Mouse (Mus musculus): ENCODE results near the gene Pan3. TPM values are rescaled to one million over a fixed set of nuclear protein-coding genes. Genes with fewer than 3 reads are reported as not detected.

The Pan3 gene
- total and polyA plus RNA-seq, 3 experiments = 20.0 to 30.5 (median 27.3) TPM

- peaks cover 21% of the 10 kb centered on the region for H3K36me3 ChIP-seq (ENCODE audit: control insufficient read depth, insufficient read depth, low read length)
- no peak for DNase-seq
- H3K4me1 ChIP-seq (ENCODE audit: control insufficient read depth, insufficient read depth, low read length) = peaks cover 19% of the 10 kb centered on the region
- TF ChIP-seq CTCF (IDR thresholded peaks at IDR 0.05) = no peak
- H3K27ac ChIP-seq = no peak overlapping the region
- H3K79me2 ChIP-seq (replicated peaks; ENCODE audit: control insufficient read depth, insufficient read depth, low read length) = peaks cover 15% of the 10 kb centered on the region
- 68% methylated on average over 6 of the region's 6 CpGs for WGBS
- no peaks in the 10 kb centered on the region for H3K27me3 ChIP-seq (ENCODE audit: control insufficient read depth, insufficient read depth, low read length)
- intact Hi-C loops (cut with DNase I) = no loop called here
- H3K4me3 ChIP-seq = no peak overlapping the region
- no peak overlapping the region for H3K9ac ChIP-seq (ENCODE audit: low read depth, low read length)
These were observed 14.3 kb downstream of the Pan3 start for GRCm38 (mm10) chr5:147444298-147444697.

- peaks cover 15% of the 10 kb centered on the region for H3K79me2 ChIP-seq (replicated peaks; ENCODE audit: control insufficient read depth, insufficient read depth, low read length)
- H3K9ac ChIP-seq (ENCODE audit: low read depth, low read length) = no peak overlapping the region
- peaks cover 20% of the 10 kb centered on the region for H3K4me1 ChIP-seq (ENCODE audit: control insufficient read depth, insufficient read depth, low read length)
- H3K36me3 ChIP-seq (ENCODE audit: control insufficient read depth, insufficient read depth, low read length) = peaks cover 21% of the 10 kb centered on the region
- no peak overlapping the region for H3K4me3 ChIP-seq
- no peak overlapping the region for H3K27ac ChIP-seq
- 77% methylated on average over 2 of the region's 2 CpGs for WGBS
- H3K27me3 ChIP-seq (ENCODE audit: control insufficient read depth, insufficient read depth, low read length) = no peaks in the 10 kb centered on the region
- intact Hi-C loops (cut with DNase I) = no loop called here
- TF ChIP-seq EP300 (IDR thresholded peaks at IDR 0.05; ENCODE audit: insufficient read depth, low read depth, low read length) (no peak), CTCF (IDR thresholded peaks at IDR 0.05) (no peak), POLR2A (IDR thresholded peaks at IDR 0.05; ENCODE audit: insufficient read depth, low read depth, low read length) (no peak)
- DNase-seq = no peak
These were observed 14.8 kb downstream of the Pan3 start for GRCm38 (mm10) chr5:147444757-147445156.

GRCm38 (mm10) chr5:147445252-147445651 lies 15.3 kb downstream of the Pan3 start:
- H3K79me2 ChIP-seq (replicated peaks; ENCODE audit: control insufficient read depth, insufficient read depth, low read length) = peaks cover 15% of the 10 kb centered on the region
- TF ChIP-seq CTCF (IDR thresholded peaks at IDR 0.05) (no peak), EP300 (IDR thresholded peaks at IDR 0.05; ENCODE audit: insufficient read depth, low read depth, low read length) (no peak), POLR2A (IDR thresholded peaks at IDR 0.05; ENCODE audit: insufficient read depth, low read depth, low read length) (no peak)
- intact Hi-C loops (cut with DNase I) = no loop called here
- H3K36me3 ChIP-seq (ENCODE audit: control insufficient read depth, insufficient read depth, low read length) = peaks cover 20% of the 10 kb centered on the region
- no peak overlapping the region for H3K4me3 ChIP-seq
- DNase-seq = no peak
- peaks cover 22% of the 10 kb centered on the region for H3K4me1 ChIP-seq (ENCODE audit: control insufficient read depth, insufficient read depth, low read length)
- H3K27ac ChIP-seq = no peak overlapping the region
- WGBS = 78% methylated on average over 4 of the region's 4 CpGs
- H3K9ac ChIP-seq (ENCODE audit: low read depth, low read length) = no peak overlapping the region
- no peaks in the 10 kb centered on the region for H3K27me3 ChIP-seq (ENCODE audit: control insufficient read depth, insufficient read depth, low read length)

- WGBS = 57% methylated on average over 4 of the region's 4 CpGs
- intact Hi-C loops (cut with DNase I) = no loop called here
- Histone ChIP-seq H3K36me3 (ENCODE audit: control insufficient read depth, insufficient read depth, low read length) (peaks cover 21% of the 10 kb centered on the region), H3K27ac (peak overlapping the region; percentile 13; the same call in 1 of the 2 replicates), H3K4me3 (no peak overlapping the region), H3K9ac (ENCODE audit: low read depth, low read length) (no peak overlapping the region), H3K4me1 (ENCODE audit: control insufficient read depth, insufficient read depth, low read length) (peaks cover 17% of the 10 kb centered on the region), H3K79me2 (replicated peaks; ENCODE audit: control insufficient read depth, insufficient read depth, low read length) (peaks cover 12% of the 10 kb centered on the region), H3K27me3 (ENCODE audit: control insufficient read depth, insufficient read depth, low read length) (no peaks in the 10 kb centered on the region)
- TF ChIP-seq POLR2A (IDR thresholded peaks at IDR 0.05; ENCODE audit: insufficient read depth, low read depth, low read length) = no peak
- TF ChIP-seq EP300 (IDR thresholded peaks at IDR 0.05; ENCODE audit: insufficient read depth, low read depth, low read length) = no peak
- no peak for TF ChIP-seq CTCF (IDR thresholded peaks at IDR 0.05)
- no peak for DNase-seq
These were observed 18.6 kb downstream of the Pan3 start for GRCm38 (mm10) chr5:147448526-147448925.

GRCm38 (mm10) chr5:147448933-147449332 lies 19.0 kb downstream of the Pan3 start:
- no peak for DNase-seq
- Histone ChIP-seq H3K4me3 (no peak overlapping the region), H3K36me3 (ENCODE audit: control insufficient read depth, insufficient read depth, low read length) (peaks cover 21% of the 10 kb centered on the region), H3K4me1 (ENCODE audit: control insufficient read depth, insufficient read depth, low read length) (peaks cover 17% of the 10 kb centered on the region), H3K79me2 (replicated peaks; ENCODE audit: control insufficient read depth, insufficient read depth, low read length) (peaks cover 12% of the 10 kb centered on the region), H3K27ac (peak overlapping the region; percentile 13; the same call in 1 of the 2 replicates), H3K9ac (ENCODE audit: low read depth, low read length) (no peak overlapping the region), H3K27me3 (ENCODE audit: control insufficient read depth, insufficient read depth, low read length) (no peaks in the 10 kb centered on the region)
- TF ChIP-seq POLR2A (IDR thresholded peaks at IDR 0.05; ENCODE audit: insufficient read depth, low read depth, low read length) (no peak), CTCF (IDR thresholded peaks at IDR 0.05) (no peak), EP300 (IDR thresholded peaks at IDR 0.05; ENCODE audit: insufficient read depth, low read depth, low read length) (no peak)
- intact Hi-C loops (cut with DNase I) = no loop called here
- WGBS = 51% methylated on average over 4 of the region's 4 CpGs

- intact Hi-C loops (cut with DNase I) = no loop called here
- Histone ChIP-seq H3K4me1 (ENCODE audit: control insufficient read depth, insufficient read depth, low read length) (peaks cover 4% of the 10 kb centered on the region), H3K27ac (no peak overlapping the region), H3K79me2 (replicated peaks; ENCODE audit: control insufficient read depth, insufficient read depth, low read length) (peaks cover 3% of the 10 kb centered on the region), H3K9ac (ENCODE audit: low read depth, low read length) (no peak overlapping the region), H3K27me3 (ENCODE audit: control insufficient read depth, insufficient read depth, low read length) (no peaks in the 10 kb centered on the region), H3K4me3 (no peak overlapping the region), H3K36me3 (ENCODE audit: control insufficient read depth, insufficient read depth, low read length) (peaks cover 4% of the 10 kb centered on the region)
- no peak for DNase-seq
- WGBS = 83% methylated on average over 4 of the region's 4 CpGs
- TF ChIP-seq POLR2A (IDR thresholded peaks at IDR 0.05; ENCODE audit: insufficient read depth, low read depth, low read length) (no peak), EP300 (IDR thresholded peaks at IDR 0.05; ENCODE audit: insufficient read depth, low read depth, low read length) (no peak), CTCF (IDR thresholded peaks at IDR 0.05) (no peak)
These were observed 26.5 kb downstream of the Pan3 start for GRCm38 (mm10) chr5:147456491-147456890.

All from heart, adult 2 months (tissue).